Mouse (Mus musculus) megakaryocyte, embryonic 14.5 days (primary cell): ENCODE measurements around the gene Gm43738. TPM values are rescaled to one million over a fixed set of nuclear protein-coding genes. Genes with fewer than 3 reads are reported as not detected.
"Not testable (repeated sequence)": the region's sequence is repeated elsewhere in the genome, so short reads cannot be mapped to it uniquely, and the experiment has no call there.

ENCODE experiments used
- H3K27me3 ChIP-seq: replicated peaks from 2 replicates; pipeline ENCODE3; 2012; ENCODE audit warnings: inconsistent platforms
- H3K36me3 ChIP-seq: replicated peaks from 2 replicates; pipeline ENCODE3; 2012; ENCODE audit warnings: low read length, inconsistent platforms, mixed read lengths
- H3K4me1 ChIP-seq: 2 replicates; pipeline ENCODE4 v1.6.1; 2012; ENCODE audit warnings: inconsistent platforms
- H3K4me3 ChIP-seq: replicated peaks from 2 replicates; pipeline ENCODE3; 2012; ENCODE audit warnings: moderate library complexity, mild to moderate bottlenecking, inconsistent platforms
- H3K9me3 ChIP-seq: 2 replicates; pipeline ENCODE4 v1.6.1; 2012; ENCODE audit warnings: inconsistent platforms
- FLI1 ChIP-seq: IDR thresholded peaks from 2 replicates; pipeline ENCODE4 v1.6.1; 2012; ENCODE audit warnings: low read length, inconsistent platforms, mixed read lengths
- GATA1 ChIP-seq: IDR thresholded peaks from 3 replicates; pipeline ENCODE4 v1.6.1; 2012; ENCODE audit warnings: mixed read lengths, low read length, inconsistent platforms, borderline replicate concordance
- polyA plus RNA-seq: library from polyadenylated mRNA; stranded (reverse); fragments of >175 nt; gene quantifications from 2 replicates; pipeline ENCODE4 v1.2.3, GENCODE M21; 2012; ENCODE audit warnings: low replicate concordance; ENCODE audit not compliant: insufficient read depth

Gm43738 gene
- polyA plus RNA-seq, 1 experiment, result 14.8 TPM

DNA sequence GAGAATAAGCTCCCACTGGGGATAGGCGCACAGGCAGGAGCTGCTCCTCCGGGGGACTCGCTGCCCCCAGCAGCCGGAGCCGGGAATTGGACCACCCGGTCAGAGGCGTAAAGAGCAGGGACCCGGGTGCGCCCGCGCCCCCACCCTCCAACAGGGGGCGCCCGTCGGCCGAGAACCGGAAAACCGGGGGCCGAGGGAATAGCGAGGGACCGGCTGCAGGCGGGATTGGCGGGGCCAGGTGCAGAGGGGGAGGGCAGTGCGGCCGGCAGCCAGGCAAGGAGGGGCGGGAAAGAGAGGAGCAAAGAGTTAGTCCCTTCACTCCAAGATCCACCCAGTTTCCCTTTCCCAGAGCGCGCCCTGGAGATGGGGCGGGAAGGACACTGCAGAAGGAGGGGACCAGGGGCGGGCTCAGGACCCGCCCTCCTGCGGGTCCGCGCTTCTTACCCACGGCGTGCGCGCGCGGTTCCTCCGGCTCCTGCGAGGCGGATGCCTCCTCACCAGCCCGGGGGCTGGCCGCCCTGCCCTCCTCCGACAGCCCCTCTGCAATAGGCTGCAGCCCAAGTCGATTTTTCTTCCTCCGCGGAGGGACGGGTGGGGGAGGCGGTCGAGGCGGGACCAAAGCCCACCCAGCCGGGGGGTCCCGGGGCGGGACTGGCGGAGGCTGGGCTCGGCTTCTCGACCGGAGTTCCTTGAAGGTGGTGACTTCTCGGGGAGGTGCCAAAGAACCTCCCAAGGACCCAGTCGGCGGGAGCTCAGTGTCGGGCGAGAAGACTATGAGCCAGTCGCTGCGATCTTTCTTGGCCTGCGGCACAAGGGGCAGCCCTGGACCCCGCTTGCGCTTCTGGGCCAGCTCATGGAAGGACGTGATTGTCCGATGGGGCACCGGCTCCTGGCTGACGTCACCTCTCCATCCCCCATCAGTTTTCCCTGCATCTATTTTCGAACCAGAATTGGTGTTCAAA is 9.9 kb downstream of the Gm43738 start:
- TF ChIP-seq GATA1 (no peak), FLI1 (no peak)
- Histone ChIP-seq H3K36me3 (peaks cover 59% of the 10 kb centered on the region), H3K27me3 (peaks cover 16% of the 10 kb centered on the region), H3K4me1 (peaks cover 71% of the 10 kb centered on the region), H3K9me3 (no peaks in the 10 kb centered on the region), H3K4me3 (peak overlapping the region; percentile 96)

- Histone ChIP-seq H3K4me3 (peak overlapping the region; percentile 96), H3K9me3 (no peaks in the 10 kb centered on the region), H3K27me3 (peaks cover 16% of the 10 kb centered on the region), H3K36me3 (peaks cover 56% of the 10 kb centered on the region), H3K4me1 (peaks cover 66% of the 10 kb centered on the region)
- TF ChIP-seq GATA1 (no peak), FLI1 (no peak)
Observed at GRCm38 (mm10) chr3:89089882-89090591, 10.9 kb downstream of the Gm43738 start.

DNA sequence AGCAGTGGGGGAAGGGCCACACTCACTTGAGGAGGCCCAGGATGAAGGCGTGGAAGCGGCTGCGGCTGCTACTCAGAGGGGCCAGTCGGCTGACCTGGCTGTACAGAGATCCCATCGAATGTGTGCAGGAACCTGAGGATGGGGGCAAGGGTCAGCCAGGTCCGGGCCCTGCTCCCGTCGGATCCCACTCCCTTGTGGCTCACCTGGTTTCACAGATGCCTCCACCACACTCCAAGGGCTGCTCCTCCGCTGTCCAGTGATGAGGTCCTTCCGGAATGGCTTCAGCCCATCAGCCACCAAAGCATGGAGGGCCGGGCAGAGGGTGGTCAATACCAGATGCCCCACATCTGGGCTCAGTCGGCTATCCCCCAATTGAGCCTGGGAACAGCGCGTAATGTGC is 11.9 kb downstream of the Gm43738 start:
- H3K36me3 ChIP-seq, result peaks cover 56% of the 10 kb centered on the region
- H3K4me3 ChIP-seq, result peak overlapping the region; percentile 96
- no peak for TF ChIP-seq FLI1
- no peak for TF ChIP-seq GATA1
- H3K9me3 ChIP-seq, result no peaks in the 10 kb centered on the region
- peaks cover 66% of the 10 kb centered on the region for H3K4me1 ChIP-seq
- peaks cover 16% of the 10 kb centered on the region for H3K27me3 ChIP-seq

GRCm38 (mm10) chr3:89087338-89088110 is 13.4 kb downstream of the Gm43738 start:
- Histone ChIP-seq H3K4me1 (peaks cover 64% of the 10 kb centered on the region), H3K36me3 (peaks cover 49% of the 10 kb centered on the region), H3K9me3 (no peaks in the 10 kb centered on the region), H3K27me3 (peaks cover 16% of the 10 kb centered on the region), H3K4me3 (peak overlapping the region; percentile 83)
- TF ChIP-seq GATA1 (no peak), FLI1 (no peak)

GRCm38 (mm10) chr3:89084654-89085190 is 16.2 kb downstream of the Gm43738 start:
- H3K4me1 ChIP-seq, result peaks cover 48% of the 10 kb centered on the region
- H3K36me3 ChIP-seq, result peaks cover 66% of the 10 kb centered on the region
- TF ChIP-seq GATA1 (no peak), FLI1 (no peak)
- no peaks in the 10 kb centered on the region for H3K27me3 ChIP-seq
- no peaks in the 10 kb centered on the region for H3K9me3 ChIP-seq
- H3K4me3 ChIP-seq, result no peak overlapping the region

GRCm38 (mm10) chr3:89084133-89084532 is 16.8 kb downstream of the Gm43738 start:
- H3K36me3 ChIP-seq, result peaks cover 72% of the 10 kb centered on the region
- TF ChIP-seq GATA1 (no peak), FLI1 (no peak)
- peaks cover 44% of the 10 kb centered on the region for H3K4me1 ChIP-seq
- H3K4me3 ChIP-seq, result no peak overlapping the region
- H3K27me3 ChIP-seq, result no peaks in the 10 kb centered on the region
- H3K9me3 ChIP-seq, result no peaks in the 10 kb centered on the region

DNA sequence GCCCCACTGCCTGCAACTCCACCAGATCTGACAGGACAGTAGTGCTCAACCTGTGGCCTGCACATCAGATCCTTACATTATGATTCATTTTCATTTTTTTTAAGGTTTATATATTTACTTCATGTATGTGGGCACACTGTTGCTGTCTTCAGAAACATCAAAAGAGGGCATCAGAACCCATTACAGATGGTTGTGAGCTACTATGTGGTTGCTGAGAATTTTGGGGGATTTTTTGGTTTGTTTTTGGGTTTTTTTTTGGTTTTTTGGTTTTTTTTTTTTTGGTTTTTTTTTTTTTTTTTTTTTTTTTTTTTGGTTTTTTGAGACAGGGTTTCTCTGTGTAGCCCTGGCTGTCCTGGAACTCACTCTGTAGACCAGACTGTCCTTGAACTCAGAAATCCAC is 18.6 kb downstream of the Gm43738 start:
- H3K9me3 ChIP-seq, result not testable (repeated sequence)
- Histone ChIP-seq H3K36me3 (peaks cover 75% of the 10 kb centered on the region), H3K4me1 (peaks cover 26% of the 10 kb centered on the region)

GRCm38 (mm10) chr3:89077383-89077782 is 23.5 kb downstream of the Gm43738 start:
- TF ChIP-seq GATA1, result no peak
- no peak for TF ChIP-seq FLI1
- H3K4me1 ChIP-seq, result no peaks in the 10 kb centered on the region
- peaks cover 90% of the 10 kb centered on the region for H3K36me3 ChIP-seq
- H3K9me3 ChIP-seq, result no peaks in the 10 kb centered on the region
- no peak overlapping the region for H3K4me3 ChIP-seq
- H3K27me3 ChIP-seq, result no peaks in the 10 kb centered on the region

More for the DNA sequence above, 18.6 kb downstream of the Gm43738 start:
- not testable (repeated sequence) for H3K4me3 ChIP-seq, H3K27me3 ChIP-seq

DNA sequence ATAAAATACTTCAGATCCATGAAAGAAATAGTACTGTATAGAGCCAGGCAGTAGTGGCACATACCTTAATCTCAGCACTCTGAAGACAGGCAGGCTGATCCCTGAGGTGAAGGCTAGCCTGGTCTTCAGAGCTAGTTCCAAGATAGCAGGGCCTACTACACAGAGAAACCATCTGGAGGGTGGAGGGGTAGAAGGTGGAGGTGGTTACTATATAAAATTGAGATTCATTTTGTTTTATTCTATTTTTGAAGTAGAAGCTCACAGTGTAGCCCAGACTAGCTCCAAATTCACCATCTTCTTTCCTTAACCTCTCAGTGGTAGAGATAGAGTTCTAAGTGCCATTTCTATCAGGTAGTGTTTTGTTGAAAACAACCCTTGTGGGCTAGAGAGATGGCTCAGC is 33.6 kb downstream of the Gm43738 start:
- TF ChIP-seq FLI1 (no peak), GATA1 (no peak)
- Histone ChIP-seq H3K4me3 (no peak overlapping the region), H3K9me3 (no peaks in the 10 kb centered on the region), H3K4me1 (peaks cover 7% of the 10 kb centered on the region), H3K36me3 (peaks cover 97% of the 10 kb centered on the region), H3K27me3 (no peaks in the 10 kb centered on the region)
